Mouse (Mus musculus) naive thymus-derived CD4-positive, alpha-beta T cell, adult 2 months (primary cell): ENCODE results near the gene Timp3.

Experiments
- DNase-seq: peaks from one replicate; pipeline ENCODE4 v3.0.0-alpha.2; 2011; ENCODE audit warnings: low read depth

The Timp3 gene

DNA sequence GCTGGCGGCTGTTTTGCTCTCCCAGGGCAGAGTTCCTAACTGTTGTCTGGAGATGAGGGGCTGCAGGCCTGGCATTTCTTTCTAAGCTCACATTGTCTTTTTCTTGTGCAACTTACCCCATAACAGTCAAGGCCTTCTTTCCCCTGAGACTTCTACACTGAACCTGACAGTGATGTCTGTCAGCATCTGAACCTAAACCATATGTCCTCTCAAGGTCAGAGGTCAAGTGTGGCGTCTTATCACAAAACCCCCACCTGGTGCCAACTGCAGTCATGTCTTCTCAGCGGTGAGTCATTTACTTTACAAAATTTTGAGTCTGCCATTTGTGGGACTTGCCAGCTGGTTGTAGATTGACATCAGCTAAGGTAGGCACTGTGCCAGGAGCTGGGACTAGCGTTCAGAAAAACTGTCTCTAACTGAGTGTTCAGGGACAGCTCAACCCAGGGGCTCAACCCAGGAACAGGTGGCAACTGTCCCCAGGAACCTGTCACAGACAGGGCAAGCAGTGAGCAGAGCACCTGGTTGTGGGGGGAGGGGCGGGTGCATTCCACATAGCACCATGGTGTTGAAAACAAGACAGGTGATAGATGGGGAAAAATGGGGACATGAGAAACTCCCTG is 87.8 kb downstream of the Timp3 start:
- no peak for DNase-seq

DNA sequence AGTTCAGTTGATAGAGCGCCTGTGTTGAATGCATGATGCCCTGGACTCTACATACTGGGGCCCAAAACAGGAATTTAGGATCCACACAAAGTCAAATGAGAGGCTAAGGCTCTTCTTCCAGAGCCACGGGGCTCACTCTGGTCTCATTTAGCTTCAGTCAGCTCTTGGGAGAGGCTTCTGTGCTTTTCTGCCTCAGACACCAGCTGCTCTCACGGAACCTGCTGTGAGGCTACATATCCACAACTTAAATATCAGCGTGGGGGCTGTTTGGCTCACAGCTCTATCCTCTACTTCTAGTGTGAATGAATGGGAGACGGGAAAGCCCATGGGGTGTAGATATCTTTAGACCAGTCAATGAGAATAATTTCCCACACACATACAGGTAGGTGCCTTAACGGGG is 88.6 kb downstream of the Timp3 start:
- no peak for DNase-seq

DNA sequence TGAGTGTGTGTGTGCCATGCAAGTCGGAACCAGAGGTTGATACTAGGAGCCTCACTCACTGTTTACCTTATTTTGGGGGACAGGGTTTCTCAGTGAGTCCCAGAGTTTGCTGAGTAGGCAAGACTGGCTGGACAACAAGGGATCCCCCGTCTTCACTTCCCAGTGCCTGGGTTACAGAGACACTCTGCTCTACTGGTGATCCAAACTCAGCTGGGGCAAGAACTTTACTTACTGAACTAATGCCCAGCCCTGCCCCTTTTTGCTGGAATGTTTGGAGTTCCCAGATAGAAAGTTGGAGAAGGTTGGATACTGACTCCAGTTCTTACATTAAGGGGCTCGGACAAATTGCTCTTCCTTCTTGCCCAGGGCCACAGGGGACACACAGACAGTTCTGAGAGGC is 89.2 kb downstream of the Timp3 start:
- no peak for DNase-seq

DNA sequence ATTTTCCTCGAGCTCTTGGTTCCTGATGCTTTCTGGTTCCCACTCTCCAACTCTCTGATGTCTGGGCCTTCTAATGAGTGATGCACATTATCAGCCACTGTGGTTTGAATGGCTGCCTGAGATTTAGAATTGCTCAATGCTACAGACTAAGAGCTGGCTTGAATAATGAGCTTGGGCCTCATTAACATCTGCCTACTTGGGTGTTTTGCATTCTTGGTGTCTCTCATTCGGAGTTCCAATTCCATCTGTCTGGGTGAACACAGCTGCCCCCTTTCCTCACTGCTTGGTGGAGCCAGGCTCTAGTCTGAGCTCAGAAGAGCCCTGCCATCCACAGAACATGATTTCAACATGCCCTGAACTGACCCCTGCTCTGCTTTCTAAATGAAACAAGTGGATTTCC is 89.7 kb downstream of the Timp3 start:
- no peak for DNase-seq

DNA sequence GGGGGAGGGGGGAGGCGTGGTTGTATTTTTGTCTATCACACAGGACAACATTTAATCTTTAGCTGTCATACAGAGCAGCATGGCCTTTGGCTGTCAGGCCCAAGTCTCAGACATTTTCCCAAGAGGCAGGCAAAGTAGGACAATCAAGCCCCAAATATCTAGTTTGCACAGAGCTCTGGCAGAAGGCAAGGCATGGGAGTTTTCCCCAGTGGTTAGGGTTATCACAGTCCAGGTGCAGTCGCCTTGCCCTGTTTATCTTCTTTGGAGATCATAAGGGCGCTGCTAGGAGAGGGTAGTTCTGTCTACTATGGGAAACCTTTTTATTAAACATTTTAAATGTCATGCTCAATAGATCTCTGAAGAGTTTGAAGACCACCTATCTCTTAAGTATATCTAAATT is 92.2 kb downstream of the Timp3 start:
- DNase-seq: no peak

DNA sequence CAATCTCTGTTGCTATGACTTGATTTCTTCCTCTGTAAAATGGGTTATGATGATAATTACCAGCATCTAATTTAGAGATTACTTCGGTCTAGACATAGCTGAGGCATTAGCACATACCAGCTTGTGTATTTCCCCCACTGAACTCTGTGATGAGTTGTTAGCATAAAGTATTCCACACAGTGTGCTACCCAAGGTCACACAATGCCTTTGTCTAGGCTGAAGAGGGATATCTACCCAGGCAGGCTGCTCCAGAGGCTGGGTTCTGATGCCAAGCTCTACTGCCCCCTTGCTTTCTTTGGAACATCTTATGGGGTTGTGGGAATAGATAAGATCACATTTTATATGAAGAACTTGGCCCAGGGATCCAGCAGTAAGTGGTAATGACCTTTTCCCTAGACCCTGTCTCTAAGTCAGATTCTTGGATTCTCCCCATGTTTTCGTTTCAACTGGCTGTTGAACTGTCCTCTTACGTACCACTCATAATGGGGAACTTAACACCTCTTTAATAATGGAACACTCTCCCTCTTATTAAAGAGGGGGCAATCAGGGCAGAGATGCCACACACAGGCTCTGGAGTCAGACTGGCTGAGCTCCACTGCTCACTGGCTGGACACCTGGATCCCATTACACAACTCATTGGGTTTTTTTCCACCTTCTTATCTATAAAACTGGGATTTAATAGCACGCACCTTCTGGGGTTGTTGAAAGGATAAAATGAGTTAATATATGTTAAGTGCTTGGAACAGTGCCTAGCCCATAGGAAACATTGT is 97.6 kb downstream of the Timp3 start:
- DNase-seq: no peak

DNA sequence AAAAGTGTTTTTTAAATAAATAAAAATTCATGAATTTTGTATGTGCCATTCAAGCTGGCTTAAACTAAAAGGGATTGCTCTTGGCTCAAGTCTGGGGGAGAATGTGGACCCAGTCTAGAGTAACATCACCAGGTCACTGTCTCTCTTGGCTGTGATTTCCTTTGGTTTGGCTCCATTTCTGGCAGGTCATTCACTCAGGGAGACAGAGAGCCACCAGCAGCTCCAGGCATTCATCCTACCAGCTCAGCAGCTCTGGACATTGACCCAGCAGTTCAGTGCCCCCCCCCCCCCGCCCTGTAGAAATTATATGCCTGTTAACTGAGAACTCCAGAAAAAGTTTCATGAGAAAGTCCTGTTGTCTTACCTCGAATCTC is 98.2 kb downstream of the Timp3 start:
- DNase-seq: no peak
